Mouse (Mus musculus): ENCODE data around the gene Lrig2.

The Lrig2 gene

GRCm38 (mm10) chr3:104511538-104512423, at the start of gene Lrig2:
Lrig2 (minus strand) TSS chr3:104511918.
- peak; percentile 100 for DNase-seq (ENCODE audit: low read depth, low spot score)

DNA sequence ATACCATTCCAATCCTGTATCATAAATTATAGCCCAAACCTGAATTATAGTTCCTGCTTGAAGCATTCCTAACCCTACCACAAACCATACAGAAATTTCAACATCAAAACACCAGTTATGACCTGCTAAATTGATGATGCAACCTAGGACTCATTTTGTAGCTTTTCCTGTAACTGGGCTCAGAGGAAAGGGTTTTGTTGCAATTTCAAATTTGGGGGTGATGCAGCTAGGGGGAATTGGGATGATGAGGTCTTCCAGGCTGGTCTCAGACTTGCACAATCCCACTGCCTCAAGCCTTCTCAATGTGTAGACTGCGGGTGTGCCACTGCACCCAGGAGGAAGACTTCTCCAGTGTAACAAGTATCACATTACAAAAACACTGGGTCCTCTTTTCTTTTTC, 44.9 kb upstream of the Lrig2 start:
- DNase-seq (ENCODE audit: low read depth, low spot score) = no peak

DNA sequence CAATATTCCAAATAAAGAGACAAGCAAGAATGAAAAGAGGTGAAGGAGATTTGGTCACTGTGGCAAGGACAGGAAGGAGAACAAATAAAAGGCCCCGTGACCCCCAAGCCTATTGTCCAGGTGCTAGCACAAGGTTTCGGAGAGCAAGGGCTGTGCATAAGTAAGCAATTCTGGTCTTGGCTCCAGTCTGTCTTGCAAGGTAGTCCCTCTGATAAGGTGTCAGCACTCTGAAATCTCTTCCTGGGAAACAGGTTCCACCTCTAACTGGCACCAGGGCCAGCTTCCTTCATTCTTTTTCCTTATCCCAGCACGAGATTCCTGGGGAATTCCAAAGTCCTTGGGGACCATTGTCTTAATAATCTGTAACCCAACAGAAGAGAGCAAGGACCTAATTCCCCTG, 38.9 kb upstream of the Lrig2 start:
- no peak for DNase-seq (ENCODE audit: low read depth, low spot score)

- DNase-seq (ENCODE audit: low read depth, low spot score) = no peak
These were observed 36.8 kb upstream of the Lrig2 start for GRCm38 (mm10) chr3:104548367-104549087.

DNA sequence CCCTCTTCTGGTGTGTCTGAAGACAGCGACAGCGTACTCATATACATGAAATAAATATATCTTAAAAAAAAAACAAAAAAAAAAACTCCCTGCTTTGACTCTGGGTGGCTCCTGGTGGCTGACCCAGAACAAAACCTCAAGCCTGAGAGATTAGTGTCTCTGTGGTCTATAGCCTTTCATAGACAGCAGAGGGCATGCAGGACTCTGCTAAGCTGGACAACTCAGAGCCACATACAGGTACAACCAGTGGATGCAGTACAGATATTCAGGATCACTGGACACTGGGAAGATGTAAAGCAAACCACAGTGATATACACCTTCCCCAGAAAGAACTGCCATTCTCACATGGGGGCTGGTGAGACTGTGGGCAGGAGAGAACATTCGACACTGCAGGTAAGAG, 32.1 kb upstream of the Lrig2 start:
- DNase-seq (ENCODE audit: low read depth, low spot score) = no peak

- DNase-seq (ENCODE audit: low read depth, low spot score) = no peak
These were observed 30.3 kb upstream of the Lrig2 start for GRCm38 (mm10) chr3:104542065-104542429.

DNA sequence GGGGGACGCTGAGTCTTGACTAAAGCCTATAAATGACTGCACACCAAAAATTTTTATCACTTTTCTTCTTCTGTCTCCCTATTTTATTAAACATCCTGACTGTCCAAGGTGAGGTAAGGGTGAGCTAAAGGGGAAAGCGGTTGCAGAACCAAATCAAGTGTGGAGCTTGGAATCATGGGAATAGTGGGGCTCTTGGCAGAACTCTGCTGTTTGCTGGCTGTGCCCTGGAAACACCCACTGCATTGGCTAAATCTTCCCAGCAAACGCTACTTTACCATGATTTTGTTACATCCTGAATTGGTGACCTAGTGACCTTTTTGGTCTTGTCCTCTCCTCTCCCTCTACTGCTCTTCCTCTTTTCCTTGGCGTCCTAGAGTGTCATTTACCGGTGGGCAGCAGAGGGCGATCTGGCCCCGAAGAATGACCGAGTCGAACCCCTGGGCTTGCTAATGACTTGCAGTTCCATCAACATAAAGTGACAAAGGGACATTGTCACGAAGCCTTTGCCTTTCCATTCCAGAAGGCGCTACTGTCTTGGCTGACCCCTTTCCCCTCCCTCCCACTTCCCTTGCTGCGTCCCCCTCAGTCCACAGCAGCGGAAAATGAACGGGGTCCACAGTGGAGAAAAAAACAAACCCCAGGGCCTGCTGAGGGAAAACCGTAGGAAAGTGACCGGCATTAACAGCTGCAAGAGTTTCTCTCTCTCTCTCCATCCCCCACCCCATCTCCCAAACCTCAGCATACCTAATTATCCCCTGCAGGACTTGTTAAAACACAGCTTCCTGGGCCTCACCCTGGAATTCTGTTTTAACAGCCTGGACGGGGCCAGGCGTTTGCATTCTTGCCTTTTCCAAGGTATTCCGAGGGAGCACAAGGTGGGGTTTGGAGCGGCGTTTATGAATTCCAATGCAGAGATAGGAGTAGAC, 29.7 kb upstream of the Lrig2 start:
- peak; percentile 24 for DNase-seq (ENCODE audit: low read depth, low spot score)

- no peak for DNase-seq (ENCODE audit: low read depth, low spot score)
These were observed 28.9 kb upstream of the Lrig2 start for GRCm38 (mm10) chr3:104540480-104541138.

DNA sequence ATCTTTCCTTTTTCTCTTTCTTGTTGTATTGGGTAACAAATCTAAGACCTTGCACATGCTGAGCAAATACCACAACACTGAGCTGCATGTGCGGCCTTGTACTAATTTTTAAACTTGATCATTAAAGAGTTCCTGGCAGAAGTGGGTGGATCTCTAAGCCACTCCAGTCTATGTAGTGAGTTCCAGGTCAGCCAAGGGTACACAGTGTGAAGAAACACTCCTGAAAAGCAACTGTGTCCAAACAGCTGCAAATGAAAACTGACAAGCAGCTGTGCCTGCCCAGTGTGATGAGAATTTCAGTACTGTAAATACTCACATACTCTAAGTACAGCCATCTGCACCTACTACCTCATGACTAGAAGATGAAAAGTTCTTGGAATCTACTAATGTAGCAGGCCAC, 21.5 kb upstream of the Lrig2 start:
- no peak for DNase-seq (ENCODE audit: low read depth, low spot score)

- DNase-seq (ENCODE audit: low read depth, low spot score) = no peak
These were observed 14.6 kb upstream of the Lrig2 start for GRCm38 (mm10) chr3:104526115-104526882.

- no peak for DNase-seq (ENCODE audit: low read depth, low spot score)
These were observed 13.8 kb upstream of the Lrig2 start for GRCm38 (mm10) chr3:104525516-104525915.

DNA sequence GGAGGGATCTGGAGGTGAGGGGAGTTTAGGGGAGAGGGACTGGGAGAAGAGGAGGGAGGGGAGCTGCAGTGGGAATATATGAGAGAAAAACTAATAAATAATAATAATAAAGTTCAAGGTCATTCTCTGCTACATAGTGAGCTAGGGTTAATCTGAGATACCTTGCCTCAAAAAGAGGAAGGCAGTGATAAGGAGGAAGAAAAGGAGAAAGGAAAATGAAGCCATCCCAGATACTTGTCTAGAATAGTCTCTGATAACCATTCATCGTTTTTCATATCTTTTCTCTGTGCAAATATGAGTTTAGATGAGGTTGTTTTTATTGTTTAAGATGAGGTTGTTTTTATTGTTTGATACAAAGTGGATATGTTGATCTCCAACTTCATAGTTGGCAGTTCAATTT, 13.3 kb upstream of the Lrig2 start:
- DNase-seq (ENCODE audit: low read depth, low spot score) = no peak

- DNase-seq (ENCODE audit: low read depth, low spot score) = no peak
These were observed 11.7 kb upstream of the Lrig2 start for GRCm38 (mm10) chr3:104523333-104523871.

- no peak for DNase-seq (ENCODE audit: low read depth, low spot score)
These were observed 9.7 kb upstream of the Lrig2 start for GRCm38 (mm10) chr3:104521341-104521924.

DNA sequence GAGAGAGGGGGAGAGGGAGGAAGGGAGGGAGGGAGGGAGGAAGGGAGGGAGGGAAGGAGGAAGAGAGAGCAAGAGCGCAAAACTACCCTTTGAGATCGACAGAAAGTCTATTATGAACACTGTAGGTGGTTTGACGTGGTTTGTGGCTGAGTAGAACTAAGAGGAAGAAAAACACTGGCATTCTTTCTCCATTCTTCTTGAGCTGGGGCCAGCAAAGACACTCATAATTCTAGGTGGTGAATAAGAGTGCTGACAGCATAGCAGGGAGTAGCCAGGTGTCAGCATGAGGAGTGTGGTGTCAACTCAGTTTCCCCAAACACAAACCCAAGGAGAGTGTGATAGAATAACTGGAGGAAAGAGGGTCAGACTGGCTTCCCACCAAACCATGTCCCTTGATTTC, 8.8 kb upstream of the Lrig2 start:
- DNase-seq (ENCODE audit: low read depth, low spot score) = no peak

DNA sequence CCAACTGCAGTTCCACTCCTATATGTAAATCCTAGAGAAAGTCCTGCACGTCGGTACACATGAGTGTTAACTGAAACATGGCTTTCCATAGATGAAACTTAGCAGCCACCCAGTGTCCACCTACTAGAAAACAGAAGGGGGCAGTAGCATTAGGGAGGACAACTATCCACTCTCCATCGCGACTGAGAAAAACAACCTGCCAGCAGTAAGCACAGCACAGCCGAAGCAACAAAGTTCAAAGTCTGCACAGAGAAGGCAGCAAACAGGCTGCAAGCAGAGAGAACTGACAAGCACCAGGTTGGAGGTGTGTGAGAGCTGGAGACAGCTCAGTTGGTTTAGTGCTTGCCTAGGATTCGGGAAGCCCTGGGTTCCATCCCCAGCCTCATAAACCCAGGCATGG, 7.2 kb upstream of the Lrig2 start:
- DNase-seq (ENCODE audit: low read depth, low spot score) = no peak

- DNase-seq (ENCODE audit: low read depth, low spot score) = no peak
These were observed 6.7 kb upstream of the Lrig2 start for GRCm38 (mm10) chr3:104518411-104518810.

GRCm38 (mm10) chr3:104517161-104517560, 5.4 kb upstream of the Lrig2 start:
- DNase-seq (ENCODE audit: low read depth, low spot score) = peak; percentile 31

GRCm38 (mm10) chr3:104514510-104514909, 2.8 kb upstream of the Lrig2 start:
- no peak for DNase-seq (ENCODE audit: low read depth, low spot score)

DNA sequence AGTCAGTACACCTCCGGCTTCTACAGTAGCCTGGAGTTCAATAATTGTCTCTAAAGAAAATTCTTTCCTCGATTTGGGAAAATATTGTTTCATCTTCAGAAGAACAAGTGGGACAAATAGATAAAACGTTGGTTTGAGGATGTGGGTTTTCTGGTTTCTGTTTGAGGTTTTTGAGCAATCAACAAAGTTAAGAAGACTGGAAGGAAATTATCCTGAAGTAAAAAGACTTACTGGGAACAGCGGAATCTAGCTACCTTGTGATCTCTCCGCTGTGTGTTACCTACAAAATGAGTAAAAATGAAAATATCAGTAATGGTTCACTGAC, 668 bp upstream of the Lrig2 start:
- DNase-seq (ENCODE audit: low read depth, low spot score) = no peak
